Mouse (Mus musculus): ENCODE results near the gene Notch4. TPM values are rescaled to one million over a fixed set of nuclear protein-coding genes. Genes with fewer than 3 reads are reported as not detected.

The Notch4 gene
- total and polyA plus RNA-seq, 3 experiments, result 0.25 TPM; not detected in 2

GRCm38 (mm10) chr17:34630761-34631301 is 66.8 kb downstream of the Notch4 start:
- no peaks in the 10 kb centered on the region for H3K79me2 ChIP-seq (replicated peaks; ENCODE audit: control insufficient read depth, extremely low read depth, insufficient read depth, poor library complexity, severe bottlenecking)
- in situ Hi-C loops (cut with MboI; ENCODE audit: low pct_ligation_motif_present, low pct_unique_long_range_greater_than_20kb, low sequenced_read_pairs), result no loop called here
- dilution Hi-C loops (cut with MboI; ENCODE audit: extremely low pct_ligation_motif_present, extremely low pct_unique_long_range_greater_than_20kb, low sequenced_read_pairs), result no loop called here
- H3K27me3 ChIP-seq (replicated peaks), result peaks cover 72% of the 10 kb centered on the region
- H3K4me3 ChIP-seq (replicated peaks in 1 of 3; ENCODE audit: low read depth in 2 of 3, low read length in 2 of 3, poor library complexity in 1 of 3), result no peak overlapping the region
- no peaks in the 10 kb centered on the region for H3K36me3 ChIP-seq (replicated peaks in 1 of 2; ENCODE audit: control insufficient read depth in 1 of 2, insufficient read depth in 1 of 2, low read length in 1 of 2)
- H3K4me2 ChIP-seq (ENCODE audit: insufficient read depth, low read depth, poor library complexity, severe bottlenecking), result no peak overlapping the region
- TF ChIP-seq ZMIZ1 (IDR thresholded peaks at IDR 0.05; ENCODE audit: low read depth, low read length) (no peak), USF2 (conservative IDR thresholded peaks at IDR 0.05; ENCODE audit: low read depth, low read length) (no peak), RAD21 (IDR thresholded peaks at IDR 0.05; ENCODE audit: low read depth, low read length) (no peak), MAFK (IDR thresholded peaks at IDR 0.05; ENCODE audit: insufficient replicate concordance, low read length) (no peak), MAZ (IDR thresholded peaks at IDR 0.05; ENCODE audit: low read depth, low read length) (no peak), ZKSCAN1 (IDR thresholded peaks at IDR 0.05; ENCODE audit: borderline replicate concordance, low read depth, low read length) (no peak)
- no peak overlapping the region for H3K9ac ChIP-seq (ENCODE audit: insufficient read depth, low read depth)
- no peak overlapping the region for H3K27ac ChIP-seq (ENCODE audit: insufficient read depth, low read depth)
- no peak for DNase-seq (ENCODE audit: extremely low read depth)
- peaks cover 2 to 3% of the 10 kb centered on the region in 2 experiments; a peak in 2 of 4 replicates for H3K4me1 ChIP-seq (ENCODE audit: control insufficient read depth in 1 of 2, insufficient read depth in 2 of 2)
- peaks cover 2% of the 10 kb centered on the region for H3K9me3 ChIP-seq (replicated peaks; ENCODE audit: low read length)

- Histone ChIP-seq H3K4me1 (ENCODE audit: control insufficient read depth in 1 of 2, insufficient read depth in 2 of 2) (peaks cover 2 to 3% of the 10 kb centered on the region in 2 experiments; a peak in 2 of 4 replicates), H3K4me2 (ENCODE audit: insufficient read depth, low read depth, poor library complexity, severe bottlenecking) (no peak overlapping the region), H3K9ac (ENCODE audit: insufficient read depth, low read depth) (no peak overlapping the region), H3K9me3 (replicated peaks; ENCODE audit: low read length) (no peaks in the 10 kb centered on the region), H3K27me3 (replicated peaks) (peaks cover 74% of the 10 kb centered on the region), H3K4me3 (replicated peaks in 1 of 3; ENCODE audit: low read depth in 2 of 3, low read length in 2 of 3, poor library complexity in 1 of 3) (no peak overlapping the region), H3K27ac (ENCODE audit: insufficient read depth, low read depth) (no peak overlapping the region), H3K79me2 (replicated peaks; ENCODE audit: control insufficient read depth, extremely low read depth, insufficient read depth, poor library complexity, severe bottlenecking) (no peaks in the 10 kb centered on the region), H3K36me3 (replicated peaks in 1 of 2; ENCODE audit: control insufficient read depth in 1 of 2, insufficient read depth in 1 of 2, low read length in 1 of 2) (no peaks in the 10 kb centered on the region)
- dilution Hi-C loops (cut with MboI; ENCODE audit: extremely low pct_ligation_motif_present, extremely low pct_unique_long_range_greater_than_20kb, low sequenced_read_pairs) (no loop called here), in situ Hi-C loops (cut with MboI; ENCODE audit: low pct_ligation_motif_present, low pct_unique_long_range_greater_than_20kb, low sequenced_read_pairs) (no loop called here)
- TF ChIP-seq USF1 (IDR thresholded peaks at IDR 0.05; ENCODE audit: low read depth, low read length) (no peak), JUND (conservative IDR thresholded peaks at IDR 0.05; ENCODE audit: low read depth, low read length) (no peak), GABPA (IDR thresholded peaks at IDR 0.05; ENCODE audit: insufficient replicate concordance, low read depth, low read length) (no peak)
- DNase-seq (ENCODE audit: extremely low read depth), result no peak
Measured at GRCm38 (mm10) chr17:34631647-34632046, 67.6 kb downstream of the Notch4 start.

- dilution Hi-C loops (cut with MboI; ENCODE audit: extremely low pct_ligation_motif_present, extremely low pct_unique_long_range_greater_than_20kb, low sequenced_read_pairs), result no loop called here
- Histone ChIP-seq H3K9me3 (replicated peaks; ENCODE audit: low read length) (no peaks in the 10 kb centered on the region), H3K27ac (ENCODE audit: insufficient read depth, low read depth) (no peak overlapping the region), H3K79me2 (replicated peaks; ENCODE audit: control insufficient read depth, extremely low read depth, insufficient read depth, poor library complexity, severe bottlenecking) (no peaks in the 10 kb centered on the region), H3K4me3 (replicated peaks in 1 of 3; ENCODE audit: low read depth in 2 of 3, low read length in 2 of 3, poor library complexity in 1 of 3) (no peak overlapping the region), H3K36me3 (replicated peaks in 1 of 2; ENCODE audit: control insufficient read depth in 1 of 2, insufficient read depth in 1 of 2, low read length in 1 of 2) (no peaks in the 10 kb centered on the region), H3K4me2 (ENCODE audit: insufficient read depth, low read depth, poor library complexity, severe bottlenecking) (no peak overlapping the region), H3K9ac (ENCODE audit: insufficient read depth, low read depth) (no peak overlapping the region), H3K27me3 (replicated peaks) (peaks cover 75% of the 10 kb centered on the region), H3K4me1 (ENCODE audit: control insufficient read depth in 1 of 2, insufficient read depth in 2 of 2) (peaks cover 0 to 2% of the 10 kb centered on the region in 2 experiments; a peak in 1 of 4 replicates)
- no peak for DNase-seq (ENCODE audit: extremely low read depth)
- TF ChIP-seq NRF1 (IDR thresholded peaks at IDR 0.05; ENCODE audit: low read depth, low read length) (no peak), UBTF (IDR thresholded peaks at IDR 0.05; ENCODE audit: low read depth, low read length) (no peak), JUND (conservative IDR thresholded peaks at IDR 0.05; ENCODE audit: low read depth, low read length) (no peak), EP300 (IDR thresholded peaks at IDR 0.05; ENCODE audit: low read length) (no peak)
- in situ Hi-C loops (cut with MboI; ENCODE audit: low pct_ligation_motif_present, low pct_unique_long_range_greater_than_20kb, low sequenced_read_pairs), result no loop called here
Measured at GRCm38 (mm10) chr17:34632261-34632691, 68.2 kb downstream of the Notch4 start.
